Mouse (Mus musculus): ENCODE measurements around the gene Pnrc2.
A peak's percentile ranks its signal among the peaks of the same experiment; 100 is the strongest.

The Pnrc2 gene

DNA sequence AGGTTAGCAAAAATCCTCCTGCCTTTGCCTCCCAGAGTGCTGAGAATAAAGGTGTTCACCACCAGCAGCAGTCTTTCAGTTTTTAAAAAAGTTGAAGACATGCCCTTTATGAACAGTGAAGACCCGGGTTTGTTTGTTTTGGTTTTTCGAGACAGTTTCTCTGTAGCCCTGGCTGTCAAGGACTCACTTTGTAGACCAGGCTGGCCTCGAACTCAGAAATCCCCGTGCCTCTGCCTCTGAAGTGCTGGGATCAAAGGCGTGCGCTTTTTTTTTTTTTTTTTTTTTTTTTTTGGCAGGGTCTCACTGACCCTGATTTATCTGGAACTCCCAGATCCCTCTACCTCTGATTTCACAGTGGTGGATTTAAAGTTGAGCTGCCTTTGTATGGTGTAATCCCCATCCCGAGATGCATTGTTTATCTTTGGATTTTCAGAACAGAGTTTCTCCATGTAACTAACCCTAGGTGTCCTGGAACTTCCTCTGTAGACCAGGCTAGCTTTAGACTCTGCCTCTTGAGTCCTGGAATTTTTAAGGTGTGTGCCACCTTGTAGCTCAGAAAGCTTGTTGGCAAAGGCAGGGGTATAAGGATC lies 16.0 kb downstream of the Pnrc2 start:
- no peak for DNase-seq

GRCm38 (mm10) chr4:135856223-135857091 lies 17.2 kb downstream of the Pnrc2 start:
- peak; percentile 58 for DNase-seq

DNA sequence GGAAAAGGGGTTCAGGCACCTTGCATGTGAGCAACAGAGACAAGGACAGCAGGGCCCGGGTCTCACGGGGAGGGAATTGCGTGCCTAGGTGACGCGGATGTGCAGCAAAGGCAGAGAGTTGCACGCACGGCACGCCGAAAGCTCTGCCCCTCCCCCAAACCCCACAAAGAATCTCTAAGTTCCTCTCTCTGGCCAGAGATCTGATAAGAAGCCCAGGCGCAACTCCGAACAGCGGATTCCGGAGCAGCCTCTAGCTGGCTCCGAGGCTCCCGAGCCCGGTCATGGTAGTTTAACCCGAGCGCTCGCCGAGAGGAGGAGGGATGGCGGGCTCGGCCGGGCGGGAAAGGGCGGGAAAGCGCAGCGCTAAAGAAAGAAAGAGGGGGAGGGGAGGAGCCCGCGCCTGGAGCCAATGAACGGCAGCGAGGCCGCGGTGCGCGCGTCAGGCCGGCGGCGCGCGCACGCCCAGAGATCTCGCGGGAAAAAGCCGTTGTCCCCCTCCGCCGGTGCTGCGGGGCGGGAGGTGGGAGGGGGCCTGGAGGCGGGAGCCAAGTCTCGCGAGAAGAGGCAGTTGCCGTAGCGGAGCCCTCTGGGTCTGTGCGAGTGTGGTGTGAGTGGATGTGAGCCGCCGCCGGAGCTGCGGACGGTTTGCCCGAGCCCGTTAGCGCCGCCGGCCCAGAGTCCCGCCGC lies 18.0 kb downstream of the Pnrc2 start, which contains the start of gene Srsf10:
TSS of gene Srsf10 (plus strand) at position 212 of the 687 bp plus-strand sequence.
- peak; percentile 96 for DNase-seq

DNA sequence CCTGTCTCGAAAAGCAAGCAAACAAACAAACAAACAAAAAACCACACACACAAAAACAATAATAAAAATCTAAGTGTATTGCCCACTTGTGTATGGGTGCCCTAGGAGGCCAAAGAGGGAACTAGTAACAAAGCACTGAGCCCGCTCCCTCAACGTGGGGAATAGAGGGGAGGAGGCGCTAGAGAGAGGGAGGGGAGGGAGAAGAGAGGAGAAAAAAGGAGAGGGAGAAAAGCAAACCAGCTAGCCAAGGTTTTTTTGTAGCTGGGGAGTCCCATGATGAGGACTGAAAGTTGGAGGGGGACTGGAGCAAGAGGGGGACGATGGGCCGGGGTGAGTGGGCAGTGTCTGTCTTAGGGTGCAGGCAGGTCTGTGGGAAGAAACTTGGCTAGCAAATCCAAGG lies 18.6 kb downstream of the Pnrc2 start:
- no peak for DNase-seq

GRCm38 (mm10) chr4:135854630-135855029 lies 19.0 kb downstream of the Pnrc2 start:
- no peak for DNase-seq

DNA sequence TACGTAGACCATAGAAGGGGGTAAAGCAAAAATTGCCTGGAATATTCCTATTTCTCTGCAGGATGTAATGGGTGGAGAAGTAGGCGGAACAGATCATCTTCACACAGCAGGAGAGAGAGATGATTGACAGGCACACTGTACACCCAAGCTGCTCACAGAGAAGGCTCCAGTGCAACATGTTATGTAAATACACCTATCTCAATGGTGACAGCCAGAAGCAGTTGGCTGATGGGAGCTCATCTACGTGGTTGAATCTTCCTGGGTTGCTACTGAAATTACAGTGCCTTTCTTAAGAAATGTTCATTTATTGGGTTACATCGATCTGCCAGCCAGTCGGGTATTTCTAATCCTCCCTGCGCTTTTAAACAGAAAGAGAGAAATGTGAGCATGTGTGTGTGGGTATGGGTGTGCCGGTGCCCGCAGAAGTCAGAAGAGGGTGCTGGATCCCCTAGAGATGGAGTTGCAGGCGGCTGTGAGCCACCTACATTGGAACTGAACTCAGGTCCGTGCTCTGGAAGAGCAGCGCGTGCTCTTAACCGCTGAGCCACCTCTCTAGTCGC lies 19.6 kb downstream of the Pnrc2 start:
- peak; percentile 74 for DNase-seq

GRCm38 (mm10) chr4:135851942-135852341 lies 21.7 kb downstream of the Pnrc2 start:
- DNase-seq, result no peak

GRCm38 (mm10) chr4:135850411-135851095 lies 23.1 kb downstream of the Pnrc2 start:
- DNase-seq, result peak; percentile 87

DNA sequence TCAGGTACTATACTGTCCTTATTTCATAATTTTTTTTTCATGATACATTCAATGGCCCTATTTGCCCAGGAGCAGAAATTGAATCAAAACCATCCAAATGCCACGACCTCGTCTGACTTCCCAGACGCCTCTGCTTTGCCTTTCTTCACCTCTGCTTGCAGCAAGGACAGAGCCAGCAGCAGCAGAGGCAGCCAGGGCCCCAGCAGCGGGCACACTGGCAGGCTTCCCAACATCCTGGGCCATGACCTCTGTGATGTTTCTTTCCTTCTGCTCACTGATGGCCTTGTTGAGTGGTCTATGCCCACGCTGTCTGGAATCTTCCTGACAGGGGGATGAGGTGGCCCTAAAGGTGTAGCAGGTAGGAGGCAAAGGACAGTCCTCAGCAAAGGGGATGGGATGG lies 26.1 kb downstream of the Pnrc2 start:
- DNase-seq, result no peak

- DNase-seq, result no peak
These were observed 29.2 kb downstream of the Pnrc2 start for GRCm38 (mm10) chr4:135844400-135844799.

DNA sequence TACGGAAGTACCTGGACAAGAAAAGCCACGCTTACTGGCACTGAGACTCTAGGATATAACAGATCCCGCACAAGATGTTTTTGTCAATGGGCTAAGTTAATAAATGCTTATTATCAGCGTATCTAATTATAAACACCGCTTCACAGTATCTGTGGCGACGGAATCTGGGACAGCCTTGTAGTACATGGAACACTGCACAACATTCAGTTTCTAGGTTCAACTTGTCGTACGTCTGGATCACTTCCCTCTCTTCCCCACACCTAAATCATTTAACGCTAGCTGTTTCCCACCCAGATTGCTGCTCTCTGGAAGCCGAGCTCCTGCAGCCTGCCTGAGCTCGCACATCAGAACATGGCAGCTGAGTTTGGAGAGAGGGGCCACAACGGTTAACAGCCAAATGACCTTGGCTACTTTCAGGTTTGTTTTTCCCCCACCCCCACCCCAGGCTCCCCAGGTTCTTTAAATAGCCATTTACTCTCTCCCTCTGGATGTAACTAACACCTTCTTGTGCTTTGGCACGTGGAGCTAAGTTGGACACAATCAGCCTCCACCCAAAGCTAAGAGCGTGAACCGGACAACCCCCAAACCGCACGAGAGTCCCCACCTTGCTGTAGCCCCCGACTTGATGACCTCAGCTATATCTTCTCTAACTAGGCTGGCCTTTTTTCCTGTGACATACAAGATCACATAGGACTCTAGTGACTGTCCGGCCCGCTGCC lies 34.2 kb downstream of the Pnrc2 start:
- DNase-seq, result no peak

DNA sequence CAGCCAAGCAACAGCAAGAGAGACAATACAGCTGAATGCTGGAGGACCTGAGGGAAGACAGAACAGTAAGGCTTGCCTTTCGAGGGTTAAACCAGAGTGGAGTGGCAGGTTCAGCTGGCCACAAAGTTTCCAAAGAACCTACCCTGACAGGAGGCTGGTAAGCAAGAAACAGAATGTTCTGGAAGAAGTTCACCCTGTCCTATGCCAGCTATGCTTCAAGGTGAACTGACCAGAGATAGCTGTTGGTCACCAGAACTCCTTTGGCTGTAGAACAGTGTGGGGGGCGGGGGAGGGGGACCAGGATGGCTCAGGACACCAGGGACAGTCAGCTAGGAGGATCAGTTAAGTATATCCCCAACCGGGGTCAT lies 34.7 kb downstream of the Pnrc2 start:
- DNase-seq, result no peak

DNA sequence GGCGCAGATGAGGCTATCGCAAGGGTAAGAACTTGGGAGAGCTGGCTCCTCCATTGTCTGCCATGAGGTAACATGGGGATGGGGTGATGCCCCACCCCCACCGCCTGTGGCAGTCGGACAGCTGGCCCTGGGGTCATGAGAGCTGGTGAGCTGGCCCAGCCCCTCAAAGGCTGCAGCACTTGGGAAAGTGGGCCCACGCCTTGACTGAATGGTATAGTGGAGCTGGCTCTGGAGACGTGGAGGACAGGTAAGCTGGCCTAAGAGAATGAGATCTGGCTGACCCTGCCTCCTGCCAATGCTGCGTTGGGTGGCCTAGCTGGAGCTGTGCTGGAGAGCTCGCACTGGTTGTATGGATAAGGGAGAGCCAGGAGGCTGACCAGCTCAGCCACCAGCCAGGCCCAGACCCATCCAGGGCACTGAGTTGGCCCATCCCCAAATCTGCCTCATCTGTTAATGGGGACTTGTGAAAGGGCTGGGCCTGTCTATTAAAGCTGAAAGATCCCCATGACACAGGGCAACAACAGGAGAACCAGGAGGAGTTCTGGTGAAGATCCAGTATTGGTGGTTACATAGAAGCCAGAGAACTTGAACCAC lies 39.4 kb downstream of the Pnrc2 start:
- no peak for DNase-seq

DNA sequence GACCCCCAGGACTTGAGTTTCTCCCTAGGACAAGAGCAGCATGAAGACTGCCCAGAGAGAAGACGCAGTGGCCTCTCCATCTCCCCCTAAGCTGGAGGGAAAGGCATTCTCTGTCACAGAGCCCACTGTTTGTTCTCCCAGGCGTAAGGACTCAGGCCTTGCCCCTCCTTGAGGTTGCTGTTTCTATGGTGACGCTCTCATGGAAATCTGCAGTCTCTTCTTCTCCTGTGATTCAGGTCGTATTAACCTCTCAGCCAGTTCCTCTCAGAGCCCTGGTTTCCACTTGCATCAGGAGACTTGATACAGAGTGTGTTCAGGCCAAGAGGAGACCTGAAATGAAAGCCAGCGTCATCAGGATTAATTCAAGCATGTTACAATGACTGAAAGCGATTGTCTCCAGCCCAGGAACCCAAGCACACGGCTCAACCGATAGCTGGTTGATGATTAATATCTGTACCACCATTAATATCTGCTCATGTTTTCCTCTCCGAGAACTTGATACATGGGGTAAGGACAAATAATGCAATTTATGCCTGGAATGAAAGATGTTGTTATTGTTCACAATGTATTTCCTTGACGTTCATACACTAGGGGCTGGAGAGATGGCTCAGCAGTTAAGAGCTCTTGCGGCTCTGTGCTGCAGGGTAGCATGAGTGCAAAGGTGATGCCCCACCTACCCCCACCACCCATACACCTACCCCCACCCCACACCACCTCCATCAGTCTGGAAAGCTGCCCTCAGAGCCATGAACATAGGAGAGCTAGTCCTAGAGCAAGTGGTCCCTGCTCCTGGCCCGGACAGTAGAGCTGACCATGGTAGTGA lies 40.1 kb downstream of the Pnrc2 start:
- DNase-seq, result no peak

GRCm38 (mm10) chr4:135832070-135832469 lies 41.6 kb downstream of the Pnrc2 start:
- DNase-seq, result no peak

GRCm38 (mm10) chr4:135828491-135828890 lies 45.2 kb downstream of the Pnrc2 start:
- DNase-seq, result peak; percentile 38

DNA sequence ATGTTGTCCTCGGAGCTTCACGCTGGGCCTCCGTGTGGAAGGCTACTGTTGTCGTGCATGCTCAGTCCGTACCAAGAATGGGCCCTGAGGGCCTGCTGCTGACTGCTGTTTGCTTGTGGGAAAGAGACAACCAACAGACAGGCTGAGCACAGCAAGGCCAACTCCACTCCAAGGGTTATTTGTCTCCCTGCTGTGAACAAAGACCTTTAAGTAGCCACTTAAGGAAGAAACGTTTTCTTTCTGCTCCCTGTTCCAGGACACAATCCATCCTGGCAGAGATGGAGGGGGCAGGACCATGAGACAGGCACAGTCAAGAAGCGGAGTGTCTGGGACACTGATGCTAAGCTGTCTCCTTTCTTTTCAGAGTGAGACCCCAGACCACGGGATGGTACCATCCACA lies 49.4 kb downstream of the Pnrc2 start:
- DNase-seq, result no peak

GRCm38 (mm10) chr4:135823298-135823697 lies 50.4 kb downstream of the Pnrc2 start:
- DNase-seq, result no peak

GRCm38 (mm10) chr4:135821772-135822171 lies 51.9 kb downstream of the Pnrc2 start:
- DNase-seq, result no peak

All from layer of hippocampus, adult 9-11 months (tissue).